ENCODE assay signal across 13 mouse cellular contexts in genomic region chr17:15325976-15326842, GRCm38 (mm10). TPM values are rescaled to one million over a fixed set of nuclear protein-coding genes. Genes with fewer than 3 reads are reported as not detected.
DNase-seq lines count a peak whose midpoint lies in the region; ATAC-seq and TF ChIP-seq lines count a peak whose summit lies in the region.
"Had no signal": no experiment of that assay in that cellular context is flagged by ENCODE, and none has a peak within 500 bp of the region (broad histone marks: within the 10 kb centered on the region; RNA-seq: fewer than 3 reads in every experiment).

No protein-coding gene starts in this region.

- H3K9me3 ChIP-seq in intestine, embryonic 14.5 days (ENCODE audit: control insufficient read depth, low read length): no peaks in the 10 kb centered on the region
- no peaks in the 10 kb centered on the region for H3K9me3 ChIP-seq in intestine, embryonic 16.5 days (ENCODE audit: control insufficient read depth, low read length)
- H3K9me3 ChIP-seq in forebrain, postnatal 0 days (ENCODE audit: low read length): no peaks in the 10 kb centered on the region
- no peaks in the 10 kb centered on the region for H3K9me3 ChIP-seq in forebrain, embryonic 10.5 days
- H3K9me3 ChIP-seq in hindbrain, embryonic 14.5 days (ENCODE audit: control insufficient read depth, low read length): no peaks in the 10 kb centered on the region
- H3K9me3 ChIP-seq: embryonic facial prominence, embryonic 13.5 days; heart, embryonic 10.5 days; hindbrain, embryonic 15.5 days had no signal

- peaks cover 15% of the 10 kb centered on the region for H3K4me1 ChIP-seq in intestine, embryonic 14.5 days (replicated peaks; ENCODE audit: control insufficient read depth, insufficient read depth, low read length)
- peaks cover 5% of the 10 kb centered on the region; the same call in 1 of the 2 replicates for H3K4me1 ChIP-seq in intestine, embryonic 16.5 days (ENCODE audit: control insufficient read depth, insufficient read depth, low read length)
- H3K4me1 ChIP-seq in forebrain, postnatal 0 days (ENCODE audit: insufficient read depth): 0 out of 2 replicates have a peak, but pooled peaks cover 6% of the 10 kb centered on the region
- peaks cover 11% of the 10 kb centered on the region for H3K4me1 ChIP-seq in forebrain, embryonic 10.5 days
- no peaks in the 10 kb centered on the region; the same call in 1 of the 2 replicates for H3K4me1 ChIP-seq in hindbrain, embryonic 14.5 days (replicated peaks; ENCODE audit: control insufficient read depth, insufficient read depth, low read length)
- H3K4me1 ChIP-seq: embryonic facial prominence, embryonic 13.5 days; heart, embryonic 10.5 days had no signal

- no peak overlapping the region for H3K27ac ChIP-seq in intestine, embryonic 14.5 days (ENCODE audit: low read depth)
- H3K27ac ChIP-seq in intestine, embryonic 16.5 days (ENCODE audit: low read length): no peak overlapping the region
- H3K27ac ChIP-seq in forebrain, postnatal 0 days (ENCODE audit: low read depth, low read length): no peak overlapping the region
- no peak overlapping the region for H3K27ac ChIP-seq in forebrain, embryonic 10.5 days
- no peak overlapping the region for H3K27ac ChIP-seq in hindbrain, embryonic 14.5 days
- H3K27ac ChIP-seq: embryonic facial prominence, embryonic 13.5 days; heart, embryonic 10.5 days; hindbrain, embryonic 15.5 days had no signal

- H3K27me3 ChIP-seq in intestine, embryonic 14.5 days (replicated peaks; ENCODE audit: control insufficient read depth, insufficient read depth, low read length): no peaks in the 10 kb centered on the region
- no peaks in the 10 kb centered on the region for H3K27me3 ChIP-seq in intestine, embryonic 16.5 days (replicated peaks; ENCODE audit: control insufficient read depth, insufficient read depth, low read length)
- no peaks in the 10 kb centered on the region for H3K27me3 ChIP-seq in forebrain, postnatal 0 days (ENCODE audit: insufficient read depth, low read length)
- 0 out of 2 replicates have a peak, but pooled peaks cover 6% of the 10 kb centered on the region for H3K27me3 ChIP-seq in forebrain, embryonic 10.5 days (ENCODE audit: poor library complexity, severe bottlenecking)
- H3K27me3 ChIP-seq in hindbrain, embryonic 14.5 days (ENCODE audit: control insufficient read depth, insufficient read depth, low read length): 0 out of 2 replicates have a peak, but pooled peaks cover 4% of the 10 kb centered on the region
- H3K27me3 ChIP-seq: embryonic facial prominence, embryonic 13.5 days; hindbrain, embryonic 15.5 days had no signal

- no peaks in the 10 kb centered on the region for H3K36me3 ChIP-seq in intestine, embryonic 14.5 days (ENCODE audit: control insufficient read depth, insufficient read depth, low read length)
- H3K36me3 ChIP-seq in intestine, embryonic 16.5 days (ENCODE audit: control insufficient read depth, insufficient read depth, low read length): no peaks in the 10 kb centered on the region
- no peaks in the 10 kb centered on the region for H3K36me3 ChIP-seq in forebrain, postnatal 0 days (ENCODE audit: insufficient read depth)
- no peaks in the 10 kb centered on the region for H3K36me3 ChIP-seq in forebrain, embryonic 10.5 days (replicated peaks)
- H3K36me3 ChIP-seq in hindbrain, embryonic 14.5 days (replicated peaks; ENCODE audit: control insufficient read depth, insufficient read depth): no peaks in the 10 kb centered on the region
- H3K36me3 ChIP-seq: embryonic facial prominence, embryonic 13.5 days; heart, embryonic 10.5 days; hindbrain, embryonic 15.5 days had no signal

- TF ChIP-seq CTCF in forebrain, postnatal 0 days (IDR thresholded peaks at IDR 0.05; ENCODE audit: low read depth): no peak

- WGBS in intestine, embryonic 14.5 days: 69% methylated on average over 10 of the region's 10 CpGs
- 68% methylated on average over 10 of the region's 10 CpGs for WGBS in intestine, embryonic 16.5 days
- WGBS in forebrain, postnatal 0 days: 85% methylated on average over 10 of the region's 10 CpGs
- WGBS in forebrain, embryonic 10.5 days: 82% methylated on average over 10 of the region's 10 CpGs
- WGBS in hindbrain, embryonic 14.5 days: 87% methylated on average over 10 of the region's 10 CpGs

- DNase-seq in intestine, embryonic 14.5 days (ENCODE audit: low spot score): no peak
- peak; percentile 94 for DNase-seq in gonadal fat pad, adult 2 months (ENCODE audit: low read depth)
- DNase-seq in kidney, postnatal 4 days: peak; percentile 10 to 30
- DNase-seq in lung, postnatal 4 days: peak; percentile 7 to 52
- DNase-seq in forebrain, postnatal 0 days: no peak
- no peak for DNase-seq in forebrain, embryonic 10.5 days (ENCODE audit: extremely low spot score, low spot score)
- DNase-seq in hindbrain, embryonic 14.5 days (ENCODE audit: low spot score): no peak
- DNase-seq: cerebellum, adult 8-10 months had no signal

- ATAC-seq in intestine, embryonic 14.5 days (replicated peaks; ENCODE audit: low FRiP score, low TSS enrichment, low read depth): 0 out of 2 replicates have a peak, but pooled peaks have one; percentile 54
- ATAC-seq in intestine, embryonic 16.5 days: no peak
- ATAC-seq in forebrain, postnatal 0 days: no peak
- no peak for ATAC-seq in hindbrain, embryonic 14.5 days (ENCODE audit: low FRiP score)

- H3K4me2 ChIP-seq in intestine, embryonic 14.5 days (ENCODE audit: low read length): no peak overlapping the region
- H3K4me2 ChIP-seq in intestine, embryonic 16.5 days (ENCODE audit: low read depth, low read length): no peak overlapping the region
- no peak overlapping the region for H3K4me2 ChIP-seq in forebrain, postnatal 0 days (ENCODE audit: low read depth)
- H3K4me2 ChIP-seq in hindbrain, embryonic 14.5 days (replicated peaks): no peak overlapping the region
- H3K4me2 ChIP-seq: embryonic facial prominence, embryonic 13.5 days; hindbrain, embryonic 15.5 days had no signal

- no peak overlapping the region for H3K4me3 ChIP-seq in intestine, embryonic 14.5 days (ENCODE audit: low read depth, low read length)
- no peak overlapping the region for H3K4me3 ChIP-seq in intestine, embryonic 16.5 days (ENCODE audit: low read length)
- no peak overlapping the region for H3K4me3 ChIP-seq in forebrain, postnatal 0 days (ENCODE audit: low read depth, low read length)
- no peak overlapping the region for H3K4me3 ChIP-seq in forebrain, embryonic 10.5 days
- H3K4me3 ChIP-seq in hindbrain, embryonic 14.5 days (replicated peaks; ENCODE audit: low read length): no peak overlapping the region
- H3K4me3 ChIP-seq: embryonic facial prominence, embryonic 13.5 days; heart, embryonic 10.5 days; hindbrain, embryonic 15.5 days; myocyte had no signal

- H3K9ac ChIP-seq in intestine, embryonic 14.5 days (ENCODE audit: low read length): no peak overlapping the region
- H3K9ac ChIP-seq in intestine, embryonic 16.5 days (ENCODE audit: low read depth, low read length): no peak overlapping the region
- no peak overlapping the region for H3K9ac ChIP-seq in forebrain, postnatal 0 days
- no peak overlapping the region for H3K9ac ChIP-seq in hindbrain, embryonic 14.5 days
- H3K9ac ChIP-seq: embryonic facial prominence, embryonic 13.5 days; hindbrain, embryonic 15.5 days had no signal

RNA-seq across cellular contexts. Expression of gene Dll1, which starts 50.5 kb away (rescaled TPM):
- 20.0 and 24.1 TPM in 2 replicates for polyA plus RNA-seq in intestine, embryonic 14.5 days (2014; fragmentation: Nextera tagmentation; extraction: Ambion mirVana)
- polyA plus RNA-seq in intestine, embryonic 16.5 days (2015; fragmentation: Nextera tagmentation; extraction: Ambion mirVana): 24.2 and 25.4 TPM in 2 replicates
- polyA plus RNA-seq in gonadal fat pad, adult 2 months (2012; rRNA removed): 12.0 and 17.0 TPM in 2 replicates
- total RNA-seq in forebrain, postnatal 0 days (2014; rRNA removed): 23.5 and 31.9 TPM in 2 replicates
- polyA plus RNA-seq in forebrain, postnatal 0 days (2015; fragmentation: Nextera tagmentation; extraction: Ambion mirVana): 9.9 and 12.3 TPM in 2 replicates
- 53.3 and 56.3 TPM in 2 replicates for polyA plus RNA-seq in forebrain, embryonic 10.5 days (2016; fragmentation: Nextera tagmentation; extraction: Ambion mirVana)
- 12.5 and 15.1 TPM in 2 replicates for polyA plus RNA-seq in hindbrain, embryonic 14.5 days (2014; fragmentation: Nextera tagmentation; extraction: Ambion mirVana)

Comparison
In these comparisons a context has a peak if more than half of its experiments do, and no peak if none do; other contexts are left out.
1. DNase-seq: peak in gonadal fat pad, adult 2 months (single experiment), kidney, postnatal 4 days (2 of 2) and lung, postnatal 4 days (2 of 2); none in intestine, embryonic 14.5 days (single experiment), forebrain, postnatal 0 days (single experiment), forebrain, embryonic 10.5 days (single experiment) and hindbrain, embryonic 14.5 days (single experiment).